In genomic region chr5:151421859-151422258, GRCm38 (mm10) we compare ENCODE assay signal across 20 mouse cellular contexts. TPM values are rescaled to one million over a fixed set of nuclear protein-coding genes. Genes with fewer than 3 reads are reported as not detected.
A peak's percentile ranks its signal among the peaks of the same experiment; 100 is the strongest.
DNase-seq lines count a peak whose midpoint lies in the region; ATAC-seq and TF ChIP-seq lines count a peak whose summit lies in the region.
"Had no signal": no experiment of that assay in that cellular context is flagged by ENCODE, and none has a peak within 500 bp of the region (broad histone marks: within the 10 kb centered on the region; RNA-seq: fewer than 3 reads in every experiment).

No protein-coding gene starts in this region.

- H3K27me3 ChIP-seq in stomach, postnatal 0 days (ENCODE audit: control insufficient read depth, insufficient read depth, low read length), result no peaks in the 10 kb centered on the region
- H3K27me3 ChIP-seq: embryonic facial prominence, embryonic 12.5 days; kidney, embryonic 15.5 days; liver, embryonic 12.5 days; megakaryocyte, embryonic 14.5 days had no signal

- peak overlapping the region; percentile 81 for H3K27ac ChIP-seq in stomach, postnatal 0 days (replicated peaks)
- H3K27ac ChIP-seq: embryonic facial prominence, embryonic 12.5 days; gastrocnemius, adult 2 months; kidney, embryonic 15.5 days; liver, embryonic 12.5 days had no signal

- no peaks in the 10 kb centered on the region for H3K36me3 ChIP-seq in stomach, postnatal 0 days (ENCODE audit: control insufficient read depth, insufficient read depth, low read length)
- H3K36me3 ChIP-seq: embryonic facial prominence, embryonic 12.5 days; G1E; kidney, embryonic 15.5 days; liver, embryonic 12.5 days had no signal

- peaks cover 4% of the 10 kb centered on the region; the same call in 1 of the 2 replicates for H3K4me1 ChIP-seq in stomach, postnatal 0 days (replicated peaks; ENCODE audit: control insufficient read depth, insufficient read depth)
- H3K4me1 ChIP-seq: embryonic facial prominence, embryonic 12.5 days had no signal

- no peak for ATAC-seq in stomach, postnatal 0 days (ENCODE audit: low FRiP score, low TSS enrichment)
- ATAC-seq: liver, embryonic 12.5 days had no signal

- peak; percentile 15 for DNase-seq in gastrocnemius, postnatal 10 days
- DNase-seq in gastrocnemius, postnatal 36 days, result no peak
- DNase-seq in layer of hippocampus, postnatal 10 days (ENCODE audit: low spot score in 2 of 2), result peak; percentile 9 to 20
- no peak for DNase-seq in layer of hippocampus, adult 9-10 months (ENCODE audit: low spot score)
- peak; percentile 23 to 32 for DNase-seq in right cerebral cortex, adult 2 months (ENCODE audit: low spot score in 2 of 2)
- DNase-seq in right cerebral cortex, postnatal 25 days, result no peak
- DNase-seq in stomach, postnatal 0 days (ENCODE audit: low spot score), result no peak
- DNase-seq in cerebellum, adult 18-20 months, result no peak
- DNase-seq: gastrocnemius, adult 2 months; spleen, adult 18-20 months had no signal

- no peak overlapping the region for H3K9ac ChIP-seq in stomach, postnatal 0 days (ENCODE audit: low read length)
- H3K9ac ChIP-seq: embryonic facial prominence, embryonic 12.5 days; kidney, embryonic 15.5 days; liver, embryonic 12.5 days had no signal

- no peak overlapping the region for H3K4me3 ChIP-seq in stomach, postnatal 0 days (ENCODE audit: low read depth, low read length)
- H3K4me3 ChIP-seq: embryonic facial prominence, embryonic 12.5 days; gastrocnemius, adult 2 months; kidney, embryonic 15.5 days; liver, embryonic 12.5 days; megakaryocyte, embryonic 14.5 days had no signal

- TF ChIP-seq EP300 in stomach, postnatal 0 days (optimal IDR thresholded peaks at IDR 0.05), result no peak

- TF ChIP-seq CTCF in stomach, postnatal 0 days (IDR thresholded peaks at IDR 0.05; ENCODE audit: low read depth), result no peak

- H3K9me3 ChIP-seq in stomach, postnatal 0 days (ENCODE audit: control insufficient read depth, low read length), result no peaks in the 10 kb centered on the region
- H3K9me3 ChIP-seq: embryonic facial prominence, embryonic 12.5 days; G1E; kidney, embryonic 15.5 days; liver, embryonic 12.5 days had no signal

- intact Hi-C loops in gastrocnemius, postnatal 36 days (cut with DNase I), result no loop called here

- WGBS in stomach, postnatal 0 days, result 43% methylated on average over 7 of the region's 7 CpGs

- no peak overlapping the region for H3K4me2 ChIP-seq in stomach, postnatal 0 days (replicated peaks; ENCODE audit: low read depth)
- H3K4me2 ChIP-seq: embryonic facial prominence, embryonic 12.5 days; kidney, embryonic 15.5 days; liver, embryonic 12.5 days had no signal

RNA-seq across cellular contexts. Expression of gene Gm42906, which starts 6.1 kb away (rescaled TPM):
- total RNA-seq in gastrocnemius, postnatal 10 days (2021), result 1 to 10 TPM; 3.0 to 3.1 TPM
- total RNA-seq in gastrocnemius, postnatal 36 days (2021), result not detected
- not detected for total RNA-seq in layer of hippocampus, postnatal 10 days (2021)
- 0.52 TPM in 1 of 2 replicates, not detected in the other for polyA plus RNA-seq in stomach, postnatal 0 days (2015; fragmentation: Nextera tagmentation; extraction: Ambion mirVana)
- total RNA-seq: G1E; neutrophil, adult 5-6 weeks had no signal
- polyA plus RNA-seq: C2C12; embryonic facial prominence, embryonic 12.5 days; forebrain, embryonic 11.5 days; G1E; heart, embryonic 16.5 days; kidney, embryonic 15.5 days; liver, embryonic 12.5 days; thymus, postnatal 0 days had no signal

Comparison
In these comparisons a context has a peak if more than half of its experiments do, and no peak if none do; other contexts are left out.
1. DNase-seq: peak in gastrocnemius, postnatal 10 days (single experiment), layer of hippocampus, postnatal 10 days (2 of 2) and right cerebral cortex, adult 2 months (2 of 2); none in gastrocnemius, postnatal 36 days (0 of 2), layer of hippocampus, adult 9-10 months (single experiment), right cerebral cortex, postnatal 25 days (single experiment), stomach, postnatal 0 days (single experiment) and cerebellum, adult 18-20 months (0 of 2).
2. RNA of gene Gm42906, which starts 6.1 kb away (total RNA-seq): 3.0 to 3.1 TPM in gastrocnemius, postnatal 10 days; not detected in gastrocnemius, postnatal 36 days and not detected in layer of hippocampus, postnatal 10 days; every median in the first group is over 4 times any median in the second.